Mouse (Mus musculus) ovary, postnatal 36 days (tissue): ENCODE data around the gene Mdk.

Experiments
- DNase-seq: peaks from one replicate; pipeline ENCODE4 v3.0.0; 2022; ENCODE audit warnings: low spot score, mixed read lengths

Gene Mdk

DNA sequence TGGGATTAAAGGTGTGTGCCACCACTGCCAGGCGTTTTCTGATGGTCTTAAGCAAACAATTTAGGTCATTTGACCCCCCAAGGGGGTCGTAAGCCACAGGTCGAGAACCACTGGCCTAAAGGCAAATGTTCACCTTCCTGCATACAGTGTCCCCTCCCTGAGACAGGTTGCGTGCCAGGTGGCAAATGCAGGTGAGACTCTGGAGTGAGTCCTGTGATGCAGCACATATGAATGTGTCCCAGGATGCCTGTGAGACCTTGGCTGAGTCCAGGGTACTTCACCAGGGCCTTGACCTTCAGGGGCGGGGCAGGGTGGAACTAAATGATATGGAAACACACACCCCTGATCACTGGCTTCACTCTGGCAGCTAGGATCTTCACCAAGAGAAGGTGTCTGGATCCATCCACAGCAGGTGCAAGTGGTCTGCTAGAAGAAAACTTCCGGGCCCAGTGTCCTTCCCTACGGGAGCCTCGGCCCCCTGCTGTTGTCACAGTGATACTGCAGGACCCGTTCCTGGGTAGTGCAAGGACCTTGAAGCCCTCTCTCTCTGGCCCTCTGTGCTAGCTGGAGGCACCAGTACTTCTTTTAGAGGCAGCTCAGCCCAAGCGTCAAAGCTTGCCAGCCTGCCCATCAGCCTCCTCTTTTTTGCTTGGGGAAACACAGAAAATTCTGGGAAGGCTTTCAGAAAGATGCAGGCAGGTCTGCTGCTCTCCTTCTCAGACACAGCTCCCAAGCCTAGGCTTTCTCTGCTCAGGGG, 26.8 kb upstream of the Mdk start:
- peak; percentile 65 for DNase-seq

DNA sequence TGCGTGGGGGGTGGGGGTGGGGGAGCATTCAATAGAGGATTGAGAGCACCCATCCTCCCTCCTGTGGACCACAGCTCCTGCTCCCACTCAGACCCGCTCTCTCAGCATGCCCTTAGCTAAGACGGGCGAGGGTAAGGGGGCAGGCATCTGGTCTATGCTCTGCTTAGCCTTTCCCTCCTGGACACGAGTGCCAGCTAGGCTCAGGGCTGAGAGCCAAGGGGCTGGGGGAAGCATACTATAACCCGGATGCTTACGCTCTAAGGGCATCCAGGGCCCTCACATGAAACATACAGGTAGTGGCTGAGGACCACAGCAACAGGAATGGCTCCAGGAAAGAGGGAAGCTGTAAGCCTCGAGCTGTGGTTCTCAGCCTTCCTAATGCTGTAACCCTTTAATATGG, 26.0 kb upstream of the Mdk start:
- DNase-seq, result no peak

DNA sequence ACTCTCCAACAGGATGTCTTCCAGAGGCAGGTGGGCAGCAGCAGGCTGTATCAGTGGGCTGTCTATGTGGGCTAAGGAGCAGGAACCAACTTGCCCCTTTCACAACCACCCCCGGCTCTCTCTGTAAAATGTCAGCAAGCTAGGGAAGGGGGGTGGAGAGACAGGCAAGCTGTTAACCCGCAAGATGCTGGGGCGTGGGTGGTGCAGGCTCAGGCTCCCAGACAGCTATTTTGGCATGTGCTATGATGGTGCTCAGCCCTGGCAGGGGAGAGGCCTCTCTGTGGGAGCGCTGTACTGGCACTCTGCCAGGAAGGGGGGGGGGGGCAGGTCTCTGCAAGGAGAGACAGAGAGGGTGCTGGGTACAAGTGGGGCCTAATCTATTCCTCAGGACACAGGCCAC, 25.0 kb upstream of the Mdk start:
- DNase-seq, result no peak

DNA sequence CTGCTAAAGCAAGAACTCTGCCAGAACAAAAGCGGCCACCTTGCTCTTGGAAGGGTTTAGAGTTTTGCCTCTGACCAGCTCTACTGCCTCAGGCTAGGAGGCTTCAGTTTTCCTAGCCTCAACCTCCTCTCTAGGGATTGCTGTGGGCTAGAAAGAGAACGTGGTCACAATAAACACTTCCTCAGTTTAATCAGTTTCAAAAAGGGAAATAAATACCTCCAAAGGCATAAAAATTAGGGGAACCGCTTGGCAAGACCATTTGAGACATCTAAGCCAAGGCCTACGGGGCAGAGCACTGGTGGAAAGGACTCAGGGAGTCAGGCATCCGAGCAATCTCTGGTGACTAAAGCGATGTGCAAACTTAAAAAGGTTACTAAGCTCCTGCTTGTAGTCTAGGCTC, 23.8 kb upstream of the Mdk start:
- DNase-seq, result no peak

DNA sequence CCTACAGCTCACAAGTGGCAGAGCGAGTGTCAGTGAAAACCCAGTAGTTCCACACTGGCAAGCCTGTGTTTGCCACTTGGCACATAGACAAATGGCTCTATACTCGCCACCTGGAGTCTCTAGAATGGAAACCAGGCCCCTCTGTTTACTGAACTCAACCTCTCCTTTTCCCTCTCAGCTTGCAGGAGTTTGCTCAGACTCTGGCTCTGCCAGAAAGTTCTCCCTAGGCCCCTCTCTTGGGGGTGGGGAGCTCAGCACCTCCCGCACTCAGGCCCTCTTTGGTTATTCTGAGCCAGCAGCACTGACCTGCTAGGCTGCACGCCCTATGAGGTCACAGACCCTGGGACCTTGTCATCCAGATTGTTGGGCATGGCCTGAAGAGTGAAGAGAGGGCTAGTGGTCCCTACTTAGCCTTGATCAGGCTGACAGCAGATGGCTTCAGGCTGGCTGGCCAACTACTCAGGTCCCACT, 23.1 kb upstream of the Mdk start:
- no peak for DNase-seq

DNA sequence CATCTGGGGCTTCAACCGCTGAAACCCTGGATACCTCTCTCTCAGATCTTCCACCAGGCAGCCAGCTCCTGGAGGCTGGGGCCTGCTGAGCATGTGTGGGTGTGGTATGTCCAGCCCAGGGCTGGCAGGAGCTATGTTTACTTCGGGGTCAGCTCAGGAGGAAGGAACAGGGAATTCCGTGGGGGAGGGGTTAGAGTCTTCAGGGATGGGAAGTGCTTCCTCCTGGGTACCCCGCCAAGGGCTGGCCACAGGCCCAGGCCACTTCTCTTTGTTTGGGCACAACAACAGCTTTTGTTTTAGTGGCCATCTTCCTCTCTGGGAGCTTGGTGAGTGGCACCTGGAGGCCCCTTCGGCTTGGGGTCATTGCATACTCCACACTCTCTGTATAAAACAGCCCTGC, 21.7 kb upstream of the Mdk start:
- peak; percentile 36 for DNase-seq

DNA sequence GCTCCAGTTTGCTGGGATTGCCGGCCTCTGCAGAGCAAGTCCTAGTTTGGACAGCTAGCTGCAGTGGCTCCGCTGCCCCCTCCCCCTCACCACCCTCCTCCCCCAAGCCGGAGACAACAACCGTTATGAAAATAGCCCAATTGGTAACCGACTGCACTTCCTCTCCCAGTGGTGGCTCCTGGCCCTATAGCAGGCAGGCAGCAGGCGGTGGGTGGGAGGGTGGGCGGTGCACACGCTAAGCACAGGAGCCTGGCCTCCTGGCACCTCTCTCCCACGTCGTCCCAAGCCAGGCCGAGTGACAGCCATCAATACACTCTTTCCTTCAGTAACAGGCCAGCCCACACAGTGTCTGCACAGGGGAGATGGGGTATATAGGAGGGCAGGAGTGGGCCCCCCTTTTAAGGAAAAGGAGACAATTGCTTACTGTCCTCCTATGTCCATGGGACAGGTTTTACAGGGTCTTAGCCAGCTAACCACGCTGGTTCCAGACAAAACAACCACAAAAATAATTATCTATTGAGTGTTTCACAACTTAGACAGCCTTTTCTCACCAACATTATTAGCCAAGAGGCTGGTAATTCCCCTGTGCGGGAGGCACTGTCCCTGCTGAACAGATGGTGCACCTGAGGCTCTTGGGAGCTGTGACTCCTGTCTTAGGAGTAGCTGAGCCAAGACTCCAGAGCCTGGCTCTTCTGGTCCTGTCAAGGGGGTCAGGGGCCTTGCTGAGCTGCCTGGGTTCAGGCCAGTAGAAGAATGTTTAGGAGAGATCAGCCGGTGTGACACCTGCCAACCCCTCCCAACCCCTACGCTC, 18.4 kb upstream of the Mdk start:
- peak; percentile 33 for DNase-seq

DNA sequence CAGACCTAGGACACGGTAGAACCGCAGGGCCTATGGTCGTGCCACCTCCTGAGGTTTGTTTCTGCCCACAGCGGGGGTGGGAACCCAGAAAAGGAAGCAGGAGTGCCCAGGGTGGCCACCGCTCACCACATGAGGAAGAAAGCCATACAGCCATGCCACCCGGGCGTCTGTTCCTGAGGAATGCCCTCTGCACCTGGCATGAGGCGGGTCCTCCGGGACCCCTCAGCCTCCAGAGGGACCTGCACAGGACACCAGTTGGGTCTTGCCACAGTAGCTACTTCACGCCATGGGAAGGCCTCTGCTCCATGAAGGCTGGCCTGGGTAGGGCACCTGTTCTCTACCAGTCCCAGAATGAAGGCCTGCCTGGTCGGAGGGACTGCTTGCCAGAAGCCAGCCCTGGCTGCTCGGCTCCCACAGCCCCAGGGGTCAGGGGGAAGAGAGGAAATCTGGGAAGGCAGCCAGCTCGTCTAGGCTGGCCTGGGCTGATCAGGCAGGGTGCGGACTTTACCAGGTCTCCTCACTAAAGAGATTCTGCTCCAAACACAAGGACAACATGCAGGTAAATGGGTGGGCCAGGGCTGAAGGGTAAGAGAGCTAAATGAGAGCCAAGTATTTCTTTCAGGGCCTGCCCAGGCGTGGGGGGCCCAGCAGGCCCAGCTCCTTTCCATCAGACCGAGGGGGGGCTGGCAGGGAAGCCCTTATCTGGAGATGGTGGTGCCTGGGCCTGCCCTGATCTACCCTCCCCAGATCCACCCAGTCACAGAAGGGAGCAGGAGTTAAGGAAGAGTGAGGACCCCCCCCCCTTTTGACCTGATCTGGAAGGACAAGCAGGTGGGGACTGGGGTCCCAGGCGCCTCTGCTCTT, 17.5 kb upstream of the Mdk start:
- DNase-seq, result peak; percentile 46

DNA sequence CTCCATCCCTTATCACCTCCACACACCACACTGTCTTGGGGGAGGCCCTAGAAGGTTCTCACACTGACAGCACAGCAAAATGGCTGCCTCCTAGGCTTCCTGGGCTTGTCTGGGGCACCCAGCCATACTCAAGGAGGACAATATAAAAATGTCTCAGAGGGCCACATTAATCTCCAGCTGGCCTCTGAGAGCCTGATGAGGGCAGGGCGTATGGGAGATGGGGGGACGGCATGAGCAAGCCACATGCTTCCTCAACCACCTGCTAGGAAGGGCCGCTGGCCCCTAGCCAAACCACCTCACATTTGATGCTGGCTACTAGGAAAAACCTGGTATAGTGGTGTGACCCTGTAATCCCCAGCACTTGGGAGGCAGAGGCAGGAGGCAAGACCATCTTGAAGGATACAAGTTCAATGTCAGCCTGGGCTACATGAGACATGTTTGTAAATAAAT, 16.7 kb upstream of the Mdk start:
- DNase-seq, result no peak

DNA sequence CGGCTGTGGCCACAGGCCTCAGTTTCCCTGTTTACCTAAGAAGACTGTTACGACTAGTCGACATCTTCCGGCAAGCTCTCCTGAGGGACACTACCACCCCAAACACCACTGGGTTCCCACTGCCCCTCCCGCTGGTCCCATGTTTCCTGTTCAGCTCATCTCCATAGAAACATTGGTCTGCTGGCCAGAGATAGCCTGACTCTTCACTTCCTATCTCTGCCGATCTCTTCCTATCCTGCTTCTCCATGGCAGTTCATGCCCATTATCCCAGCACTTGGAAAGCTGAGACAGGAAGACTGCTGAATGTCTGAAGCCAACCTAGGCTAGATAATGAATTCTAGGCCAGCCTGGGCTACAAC, 16.0 kb upstream of the Mdk start:
- no peak for DNase-seq

DNA sequence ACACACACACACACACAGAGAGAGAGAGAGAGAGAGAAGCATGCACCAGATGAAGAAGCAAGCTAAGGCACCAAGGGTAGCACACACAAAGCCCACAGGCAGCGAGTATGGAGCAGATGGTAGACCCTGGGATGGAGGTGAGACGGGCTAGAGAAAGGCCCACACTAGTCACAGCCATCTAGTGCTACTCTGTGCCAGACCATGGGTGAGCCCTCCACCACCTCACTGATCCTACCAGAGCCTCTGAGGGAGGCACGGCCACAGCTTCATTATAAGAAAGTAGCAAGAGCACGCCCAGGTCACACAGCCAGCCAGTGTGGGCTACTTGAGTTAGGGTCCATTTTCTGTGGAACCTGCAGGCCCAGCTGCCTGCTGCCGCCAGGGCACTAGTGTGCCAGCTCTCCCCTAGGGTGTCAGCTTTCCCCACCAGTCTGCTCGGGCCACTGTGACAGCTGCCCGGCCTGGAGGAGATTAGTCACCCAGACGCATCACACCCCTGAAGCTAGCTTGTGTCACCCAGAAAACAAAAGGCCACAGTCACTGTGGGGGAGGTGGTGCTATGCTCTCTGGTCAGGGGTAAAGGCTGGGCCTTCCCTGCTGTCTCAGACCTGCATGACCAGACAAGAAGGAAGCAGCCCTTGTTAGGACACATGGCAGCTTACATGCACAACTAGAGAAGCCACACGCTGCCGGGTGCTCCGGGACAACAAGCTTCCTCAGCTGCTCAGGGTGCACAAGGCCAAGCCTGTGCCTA, 15.5 kb upstream of the Mdk start:
- DNase-seq, result no peak

DNA sequence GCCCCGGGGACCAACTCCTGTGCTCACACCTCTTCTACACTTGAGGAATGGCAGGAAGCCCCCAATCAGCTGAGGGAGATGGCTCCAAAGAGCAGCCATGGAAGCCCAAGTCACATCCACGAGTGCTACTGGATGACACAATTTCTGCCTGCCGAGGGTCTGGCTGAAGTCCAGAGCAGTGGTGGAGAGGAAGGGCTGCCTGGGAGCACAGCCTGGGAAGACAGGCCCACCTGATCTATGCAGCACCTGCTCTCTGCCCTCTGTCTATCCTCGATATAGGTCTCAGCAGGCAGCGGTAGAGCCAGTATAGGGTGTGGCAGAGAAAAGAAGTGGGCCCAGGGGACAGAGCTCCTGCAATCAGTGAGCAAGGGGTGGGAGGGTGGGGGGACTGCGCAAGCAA, 14.7 kb upstream of the Mdk start:
- no peak for DNase-seq

DNA sequence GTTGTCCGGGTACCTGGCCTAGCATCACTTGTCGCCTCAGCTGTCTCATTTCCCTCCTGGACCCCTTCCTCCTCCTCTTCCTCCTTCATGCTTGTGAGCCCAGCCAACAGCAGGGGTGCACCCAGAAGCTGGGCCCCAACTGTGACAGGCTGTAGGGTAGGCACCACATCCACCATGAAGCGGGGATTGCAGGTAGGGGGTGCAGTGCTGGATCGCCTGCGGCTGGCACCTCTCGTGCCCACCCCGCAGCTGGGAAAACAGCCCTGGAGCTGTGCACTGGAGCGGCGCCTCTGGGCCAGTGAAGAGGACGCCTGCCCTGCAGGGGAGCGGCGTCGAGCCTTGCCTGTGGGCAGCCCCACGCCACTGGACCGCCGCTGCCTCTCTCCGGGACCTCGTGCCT, 13.4 kb upstream of the Mdk start, which contains the start of gene Gm9821:
Gm9821 (plus strand) TSS at position 221 of the 400 bp plus-strand sequence.
- DNase-seq, result no peak

DNA sequence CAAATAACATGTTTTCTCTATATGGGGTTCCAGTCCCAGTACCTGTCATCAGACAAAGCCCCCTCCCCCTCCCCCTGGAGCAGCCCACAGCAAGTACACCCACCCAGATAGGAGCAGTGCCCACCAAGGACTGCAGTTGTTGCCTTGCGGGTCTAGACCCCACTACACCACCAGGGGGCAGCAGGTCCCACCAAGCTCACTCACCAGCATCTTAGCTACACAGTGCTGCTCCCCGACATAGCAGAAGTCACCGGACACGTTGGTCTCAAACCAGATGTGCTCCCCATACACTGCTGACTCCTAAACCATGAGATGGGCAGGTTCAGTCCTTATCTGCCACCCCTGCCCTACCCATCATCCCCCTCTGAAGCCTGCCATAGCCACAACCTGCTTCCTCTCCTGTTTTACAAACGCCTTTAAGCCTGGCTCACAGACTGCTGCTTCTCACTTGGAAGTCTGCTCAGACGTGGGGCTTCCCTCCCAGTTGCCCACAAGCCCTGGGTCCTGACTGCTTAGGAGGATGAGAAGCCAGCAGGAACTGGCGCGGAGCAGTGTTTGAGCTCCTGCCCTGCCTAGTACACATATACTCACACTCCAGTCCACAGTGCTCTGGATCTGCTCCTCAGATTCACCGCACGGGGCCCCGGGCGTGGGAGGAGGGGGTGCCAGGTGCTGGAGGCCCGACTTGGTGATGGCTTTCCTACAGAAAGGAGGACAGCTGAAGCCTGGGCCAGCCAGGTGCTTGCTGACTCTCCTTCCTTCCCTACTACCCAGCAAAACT, 12.3 kb upstream of the Mdk start:
- peak; percentile 76 for DNase-seq

DNA sequence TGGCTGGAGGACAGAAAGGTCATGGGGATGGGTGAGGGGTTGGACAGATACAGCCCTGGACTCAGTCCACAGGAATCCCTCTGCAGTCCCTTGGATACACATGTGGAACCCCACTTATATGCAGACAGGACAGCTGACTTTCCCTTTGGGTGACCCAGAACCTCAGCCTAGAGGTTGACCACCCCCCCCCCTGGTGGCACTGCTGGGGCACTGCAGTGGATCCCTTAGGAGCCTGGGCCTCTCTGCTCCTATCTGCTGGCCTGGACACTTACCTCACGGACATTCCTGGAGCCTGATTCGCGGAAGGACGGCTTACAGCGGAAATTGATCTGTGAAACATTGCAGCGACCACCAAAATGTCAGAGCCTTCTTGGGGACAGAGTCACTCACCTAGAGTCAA, 10.3 kb upstream of the Mdk start:
- no peak for DNase-seq

DNA sequence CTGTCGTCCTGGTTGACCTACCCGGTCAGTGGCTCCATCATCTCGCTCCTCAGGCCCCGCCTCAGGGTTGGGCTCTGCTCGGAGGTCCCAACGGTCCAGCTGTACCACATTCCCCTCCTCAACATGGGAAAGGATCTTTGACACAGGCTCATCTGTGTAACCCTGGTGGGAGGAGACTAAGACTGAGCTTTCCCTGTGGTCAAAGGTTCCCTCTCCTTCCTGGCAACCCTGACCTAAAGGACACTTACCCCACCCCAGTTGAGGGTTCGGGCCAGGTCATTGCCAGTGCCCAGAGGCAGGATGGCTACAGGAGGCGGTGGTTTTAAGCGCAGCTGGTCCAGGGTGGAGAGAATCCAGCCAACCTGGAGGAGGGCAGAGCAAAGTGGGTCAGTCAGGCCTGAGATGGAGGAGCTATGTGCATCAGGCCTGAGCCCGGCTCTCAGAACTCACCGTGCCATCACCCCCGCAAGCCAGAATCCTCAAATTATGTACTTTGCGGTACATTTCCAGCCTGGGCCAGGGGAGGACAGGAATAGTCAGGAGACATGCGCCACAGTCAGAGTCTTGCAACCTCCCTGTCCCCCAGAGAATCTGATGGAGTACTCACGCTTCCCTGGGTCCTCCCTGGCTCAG, 7.3 kb upstream of the Mdk start:
- no peak for DNase-seq

DNA sequence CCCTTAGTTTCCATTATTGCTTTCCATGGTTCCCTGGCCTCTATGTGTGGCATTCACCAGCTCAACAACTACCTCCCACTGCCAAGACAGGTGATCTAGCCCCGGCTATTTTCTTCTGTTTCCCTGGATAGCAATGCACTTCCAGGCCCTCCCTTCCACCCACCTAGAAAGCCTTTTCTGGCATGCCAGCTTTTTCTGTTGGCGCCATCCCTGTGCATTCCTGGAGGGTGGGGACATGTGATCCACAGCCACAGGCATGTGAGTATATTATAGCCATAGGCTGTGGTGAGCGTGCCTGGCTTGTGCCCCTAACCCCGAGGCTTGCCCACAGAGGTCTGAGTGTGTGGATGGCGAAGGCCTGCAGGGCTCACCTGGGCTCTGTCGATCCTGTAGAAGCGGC, 4.1 kb upstream of the Mdk start:
- DNase-seq, result no peak

DNA sequence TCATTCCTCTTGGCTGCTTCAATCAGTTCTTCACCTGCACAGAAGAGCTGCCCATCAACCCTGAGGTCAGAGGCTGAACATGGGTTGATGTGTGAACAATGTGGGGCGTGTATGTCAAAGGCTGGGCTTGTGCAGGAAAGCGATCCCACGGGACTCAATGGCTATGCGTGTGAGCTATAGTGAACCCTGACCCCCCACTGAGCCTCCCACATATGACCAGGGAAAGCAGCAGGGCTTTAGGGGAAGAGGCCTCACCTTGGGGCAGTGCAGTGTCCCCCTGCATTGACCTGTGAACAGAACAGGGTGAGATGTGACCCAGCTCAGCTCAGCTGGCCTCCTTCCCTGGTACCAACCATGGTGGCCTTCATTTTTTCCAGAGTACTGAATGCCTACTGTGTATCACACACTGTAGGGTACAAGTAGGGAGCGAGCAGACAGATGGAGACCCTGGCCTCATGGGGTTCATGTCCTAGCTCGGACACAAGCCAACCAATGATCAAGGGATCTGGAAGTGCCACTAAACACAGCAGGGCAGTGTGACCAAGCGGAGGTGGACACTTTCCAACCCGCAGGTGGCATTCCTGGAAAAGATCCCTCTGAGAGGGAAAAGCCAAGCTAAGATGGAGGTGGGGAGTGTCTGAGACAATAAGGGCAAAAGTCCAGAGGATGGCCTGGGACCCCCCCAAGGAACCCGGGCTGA, 2.9 kb upstream of the Mdk start:
- no peak for DNase-seq

DNA sequence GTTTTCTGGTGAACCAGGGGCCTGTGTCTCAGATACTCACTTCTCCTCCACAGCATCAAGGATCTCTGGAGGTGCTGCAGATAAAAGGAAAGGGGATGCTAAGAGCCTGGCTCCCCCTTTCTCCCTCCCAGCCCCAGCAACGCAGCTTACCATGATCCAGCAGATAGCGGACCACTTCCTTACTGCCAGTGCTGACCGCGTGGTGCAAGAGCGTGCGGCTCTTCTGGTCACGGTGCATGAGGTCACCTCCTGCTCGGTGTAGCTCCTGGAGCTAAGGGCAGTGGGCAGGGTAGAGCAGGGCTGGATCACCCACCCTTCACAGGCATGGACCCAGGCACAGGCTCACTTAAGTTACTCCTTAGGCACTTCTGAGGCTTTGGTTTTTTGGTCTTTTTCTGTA, 1.9 kb upstream of the Mdk start:
- no peak for DNase-seq

DNA sequence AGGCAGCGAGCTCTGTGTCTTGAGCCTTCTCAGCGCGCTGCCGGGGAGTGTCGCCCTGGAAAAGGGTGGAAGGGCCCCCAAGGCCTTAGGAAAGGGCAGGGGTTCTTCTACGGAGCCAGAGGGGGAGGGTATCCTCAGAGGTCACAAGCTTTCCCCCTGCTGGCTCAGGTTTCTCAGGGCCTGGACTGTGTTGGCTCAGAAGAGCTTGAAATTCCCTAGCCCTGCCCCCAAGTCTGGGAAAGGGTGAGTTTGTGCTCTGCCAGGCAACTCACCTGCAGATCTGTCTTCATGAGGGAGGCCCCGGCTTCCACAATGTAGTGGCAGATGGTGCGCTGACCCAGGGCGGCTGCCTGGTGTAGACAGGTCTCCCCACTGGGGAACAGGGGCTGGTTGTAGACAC, 1.4 kb upstream of the Mdk start:
- no peak for DNase-seq
